Mouse (Mus musculus): Measurements from ENCODE around the gene Gsto2.

Gene Gsto2

DNA sequence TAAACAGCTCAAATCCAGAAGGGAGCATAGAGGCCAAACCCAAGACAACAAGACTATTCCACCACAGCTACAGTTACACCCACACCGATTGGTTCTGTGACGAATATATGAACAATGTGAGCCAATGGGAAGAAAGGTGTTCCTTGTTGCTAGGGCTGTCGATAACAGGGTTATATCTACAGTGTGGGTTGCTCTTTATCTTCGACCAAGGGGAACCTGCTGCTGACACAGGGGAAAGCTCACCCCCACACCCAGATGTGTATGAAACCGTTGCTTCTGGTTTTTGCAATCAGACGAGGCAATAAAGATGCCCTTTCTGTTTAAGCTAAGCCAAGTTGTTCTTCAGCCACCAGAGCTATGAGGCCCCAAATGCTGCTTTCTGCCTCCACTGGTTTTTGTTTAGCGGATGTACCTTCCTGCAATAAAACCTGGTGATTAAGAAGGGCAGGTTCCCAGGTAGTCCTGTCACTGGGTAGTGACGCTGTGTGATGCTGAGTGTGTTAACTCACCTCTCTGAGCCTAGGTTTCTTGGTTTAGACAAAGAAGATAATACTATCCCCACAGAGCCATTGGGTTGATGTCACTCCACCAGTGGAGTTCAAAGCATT lies 33.2 kb downstream of the Gsto2 start:
- peak; percentile 44 for DNase-seq

DNA sequence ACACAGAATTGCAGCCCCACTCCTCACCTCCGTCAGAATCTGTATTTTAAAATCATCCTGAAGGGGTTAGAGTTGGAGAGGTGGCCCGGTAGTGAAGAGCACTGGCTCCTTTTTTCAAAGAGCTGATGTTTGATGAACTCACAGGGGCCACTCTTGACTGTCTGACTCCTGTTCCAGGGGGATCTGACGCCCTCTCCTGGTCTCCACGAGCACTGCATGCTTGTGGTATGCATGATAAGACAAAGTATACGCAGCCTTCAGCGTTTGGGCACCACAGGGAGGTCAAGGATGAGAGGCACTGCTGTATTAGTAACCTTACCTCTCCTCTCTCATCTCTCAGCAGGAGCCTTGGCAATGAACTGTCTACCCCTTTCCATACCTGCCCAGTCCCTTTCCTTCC lies 34.7 kb downstream of the Gsto2 start:
- DNase-seq: peak; percentile 62

DNA sequence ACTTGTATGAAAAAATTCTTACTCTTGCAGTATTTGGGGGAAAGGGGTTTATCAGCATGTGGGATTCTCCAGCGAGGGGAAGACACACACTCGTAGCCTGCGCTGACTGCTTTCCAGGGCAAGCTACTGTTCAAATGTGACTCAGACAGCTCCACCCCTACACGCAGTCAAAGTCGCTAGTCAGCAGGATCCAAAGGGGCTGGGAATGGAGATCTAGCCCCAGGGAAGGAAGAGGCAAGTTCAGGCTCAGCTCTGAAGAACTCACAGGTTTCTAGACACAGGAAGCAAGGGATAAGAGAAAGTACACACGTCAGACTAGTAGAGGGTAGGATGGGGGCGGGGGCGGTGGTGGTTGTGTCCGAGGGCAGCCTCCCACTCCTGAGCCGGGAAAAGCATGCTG lies 35.2 kb downstream of the Gsto2 start:
- no peak for DNase-seq

DNA sequence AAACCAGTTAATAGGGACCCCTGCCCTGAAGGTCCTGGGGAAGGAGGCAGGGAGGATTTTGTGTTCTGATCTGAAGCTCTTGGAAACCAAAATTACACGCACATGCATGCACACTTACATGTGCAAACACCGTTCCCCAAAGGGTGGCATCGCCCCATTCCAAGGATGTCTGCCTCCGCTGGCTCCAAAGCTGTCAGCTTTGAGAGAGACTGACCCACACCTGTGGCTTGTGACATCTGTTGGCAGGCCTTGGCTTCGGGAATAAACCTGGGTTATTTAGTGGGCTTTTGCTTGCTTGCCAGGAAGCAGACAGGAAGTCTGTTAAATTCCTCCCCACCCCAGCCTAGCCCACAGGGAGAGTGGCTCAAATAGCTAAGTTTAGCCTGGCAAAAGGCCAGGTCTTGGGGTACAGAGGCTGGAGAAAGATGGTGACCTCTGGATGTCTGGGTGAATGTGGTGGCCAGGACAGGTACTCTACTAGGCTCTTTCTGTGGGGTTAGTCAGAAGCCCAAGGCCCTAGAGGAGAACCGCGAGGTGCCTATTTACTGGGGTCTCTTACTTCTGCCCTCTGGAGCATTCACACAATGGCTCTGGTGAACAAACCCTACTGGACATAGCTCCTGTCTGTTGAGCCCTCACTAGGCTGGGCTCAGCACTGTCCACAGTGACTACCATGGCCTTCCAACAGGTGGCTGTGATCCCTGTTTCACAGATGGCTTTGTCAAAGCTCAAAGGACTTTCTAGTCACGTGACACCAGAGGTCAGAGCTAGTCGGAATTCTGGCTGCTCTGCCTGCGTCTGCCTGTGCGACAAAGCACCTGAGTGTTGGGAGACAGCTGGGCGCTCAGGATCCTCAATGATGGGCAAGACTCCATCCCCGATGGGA lies 37.2 kb downstream of the Gsto2 start:
- no peak for DNase-seq

DNA sequence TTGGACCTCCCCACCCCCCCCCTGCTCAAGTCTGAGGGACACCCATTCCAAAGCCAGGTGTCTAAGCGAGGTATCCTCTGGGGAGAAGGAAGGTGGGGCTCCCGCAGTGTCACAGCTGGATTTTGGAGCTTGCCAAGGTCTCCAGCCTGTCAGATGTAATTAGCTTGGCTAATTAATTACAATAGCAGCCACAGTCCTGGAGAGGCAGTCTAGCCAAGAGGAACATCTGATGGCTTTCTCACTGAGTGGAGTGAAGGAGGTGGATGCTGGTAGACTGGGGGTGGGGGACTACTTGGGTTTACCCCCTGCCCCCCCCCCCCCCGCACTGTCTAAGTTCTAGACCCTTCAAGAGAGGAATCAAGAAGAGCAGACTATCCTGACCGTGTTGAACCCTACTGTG lies 38.3 kb downstream of the Gsto2 start:
- DNase-seq: no peak

DNA sequence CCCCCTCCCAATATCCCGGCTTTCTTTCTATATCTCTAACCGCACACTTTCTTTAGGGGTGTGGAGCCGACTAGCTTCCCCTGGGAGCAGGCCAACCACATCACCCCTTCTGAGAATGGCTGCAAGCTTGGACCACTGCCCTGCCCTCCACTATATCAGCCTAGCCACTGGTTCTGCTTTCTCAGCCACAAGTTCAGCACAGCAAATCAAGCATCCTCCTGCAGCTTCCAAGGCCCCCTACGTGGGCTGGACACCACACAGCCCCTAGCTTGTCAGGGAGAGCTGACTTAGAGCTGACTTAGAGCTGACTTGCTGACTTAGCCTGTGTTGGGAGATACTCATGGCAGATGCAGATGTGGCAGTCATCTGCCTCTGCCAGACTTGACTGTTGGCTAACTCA lies 39.7 kb downstream of the Gsto2 start:
- no peak for DNase-seq

DNA sequence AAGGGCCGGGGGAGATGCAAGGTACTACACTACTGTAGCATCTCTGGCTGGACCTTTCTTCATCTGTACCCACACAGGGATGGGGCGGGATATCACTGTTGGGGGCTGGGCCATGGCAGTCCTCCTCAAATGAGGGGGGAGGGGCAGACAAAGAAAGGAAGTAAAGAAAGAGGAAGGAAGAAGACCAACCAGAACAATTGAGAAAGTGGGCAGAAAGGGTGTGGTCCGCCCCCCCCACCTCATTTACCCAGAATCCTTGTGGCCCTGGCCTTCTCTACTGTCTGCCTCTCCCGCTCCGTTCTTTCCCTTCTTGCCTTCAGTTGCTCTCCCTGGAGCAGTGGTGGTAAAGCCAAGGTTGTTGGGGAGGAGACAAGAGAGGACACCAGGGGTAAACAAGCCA lies 40.3 kb downstream of the Gsto2 start:
- no peak for DNase-seq

DNA sequence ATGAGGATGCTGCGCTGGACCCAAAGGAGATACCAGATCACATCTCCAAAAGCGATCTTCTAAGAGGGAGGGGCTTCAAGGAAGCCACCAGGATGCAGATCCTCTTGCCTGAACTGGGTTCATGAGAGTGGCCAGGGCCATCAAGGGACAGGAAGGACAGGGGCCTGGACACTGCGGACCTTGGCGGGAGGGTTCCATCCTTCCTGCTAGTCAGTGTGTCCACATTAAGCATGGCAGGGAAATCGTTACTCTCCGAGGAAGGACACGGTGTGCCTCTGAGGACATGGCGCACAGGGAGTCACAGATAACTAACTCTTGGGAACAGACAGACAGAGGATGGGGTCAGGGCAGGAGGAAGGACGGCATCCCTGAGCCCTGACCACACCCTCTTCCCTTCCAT lies 42.3 kb downstream of the Gsto2 start:
- DNase-seq: no peak

DNA sequence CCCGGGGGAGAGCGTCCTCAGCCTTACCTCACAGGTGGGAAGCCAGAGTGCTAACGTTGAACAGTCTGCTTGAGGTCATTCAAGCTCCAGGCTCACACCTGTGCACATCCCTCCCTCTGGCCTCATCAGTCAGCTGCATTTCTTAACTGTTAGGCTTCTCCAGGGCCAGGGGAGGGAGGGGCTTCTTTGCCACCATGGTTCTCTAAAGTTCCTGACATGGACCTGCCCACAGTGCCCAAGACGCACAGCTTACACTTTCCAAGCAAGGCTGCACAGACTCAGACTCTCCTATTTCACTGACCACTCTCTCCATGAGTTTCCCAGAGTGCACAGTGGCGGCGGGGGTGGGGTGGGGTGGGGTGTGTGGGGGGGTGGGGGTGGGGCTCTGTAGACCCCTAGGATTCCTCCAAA lies 43.6 kb downstream of the Gsto2 start:
- no peak for DNase-seq

DNA sequence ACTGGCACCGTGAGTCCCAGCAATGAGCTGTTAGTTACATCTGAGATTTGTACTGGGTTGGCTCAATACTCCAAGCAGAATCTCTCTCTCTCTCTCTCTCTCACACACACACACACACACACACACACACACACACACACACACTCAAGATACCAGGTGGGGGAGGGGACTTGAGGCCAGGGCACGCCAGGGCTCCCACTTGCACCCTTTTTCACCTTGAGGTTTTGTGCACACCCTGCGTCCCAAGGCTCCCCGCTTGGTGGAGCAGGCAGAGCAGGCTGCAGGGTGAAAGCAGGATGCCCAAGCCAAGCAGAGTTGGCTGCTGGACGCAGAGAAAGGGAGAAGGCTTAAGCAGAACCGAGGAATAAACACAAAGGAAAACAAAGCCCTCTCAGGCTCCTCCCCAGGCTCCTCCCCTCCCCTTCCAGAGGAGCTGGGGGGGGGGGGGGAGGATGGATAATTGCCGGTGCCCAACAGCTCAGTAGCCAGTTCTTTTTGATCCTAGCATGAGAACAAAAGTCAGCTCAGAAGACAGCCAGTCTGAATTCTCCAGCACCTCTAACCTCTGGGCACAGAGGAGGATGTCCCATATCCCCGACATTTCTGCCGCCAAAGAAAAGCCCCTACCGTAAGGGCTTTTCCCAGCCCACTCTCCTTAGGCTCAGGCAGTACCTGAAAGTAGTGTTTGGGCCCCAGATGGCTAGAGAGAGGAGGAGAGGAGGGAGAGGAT lies 44.2 kb downstream of the Gsto2 start:
- no peak for DNase-seq

DNA sequence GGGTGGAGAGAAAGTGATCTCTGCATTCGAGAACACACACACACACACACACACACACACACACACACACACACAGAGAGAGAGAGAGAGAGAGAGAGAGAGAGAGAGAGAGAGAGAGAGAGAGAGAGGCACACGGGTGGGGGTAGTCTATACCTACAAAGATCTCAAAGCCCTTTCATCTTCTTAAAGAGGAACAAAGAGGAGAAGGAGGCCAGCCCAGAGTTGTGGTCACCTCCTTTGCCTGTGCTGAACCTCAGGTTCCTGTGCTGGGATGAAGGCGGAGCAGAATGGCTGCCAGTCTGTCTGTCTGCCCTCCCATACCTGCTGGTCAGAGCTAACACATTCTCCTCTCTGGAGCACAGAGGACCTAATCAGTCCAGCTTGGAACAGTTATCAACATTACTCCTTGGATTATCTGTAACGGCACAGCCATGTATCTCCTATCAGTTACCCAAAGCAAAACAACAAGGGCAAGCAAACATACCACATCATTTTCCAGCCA lies 44.8 kb downstream of the Gsto2 start:
- no peak for DNase-seq

DNA sequence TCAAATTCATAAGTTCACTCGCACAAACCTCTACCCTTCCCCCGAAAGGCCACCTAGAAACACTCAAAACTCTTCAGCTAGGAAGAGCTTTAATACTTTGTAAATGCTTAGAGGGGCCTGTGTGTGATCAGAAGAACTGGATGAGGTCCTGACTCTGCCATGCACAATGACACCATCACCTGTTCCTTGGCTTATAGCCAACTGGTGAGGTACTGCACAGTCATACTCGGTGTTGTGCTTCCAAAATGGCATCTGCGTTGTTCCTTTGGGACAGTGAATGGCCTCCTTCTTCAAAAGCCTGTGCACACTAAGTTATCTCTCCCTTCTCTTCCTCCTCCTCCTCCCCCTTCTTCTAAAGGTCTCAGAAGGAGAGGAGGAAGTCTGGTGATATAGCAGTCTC lies 45.4 kb downstream of the Gsto2 start:
- no peak for DNase-seq

DNA sequence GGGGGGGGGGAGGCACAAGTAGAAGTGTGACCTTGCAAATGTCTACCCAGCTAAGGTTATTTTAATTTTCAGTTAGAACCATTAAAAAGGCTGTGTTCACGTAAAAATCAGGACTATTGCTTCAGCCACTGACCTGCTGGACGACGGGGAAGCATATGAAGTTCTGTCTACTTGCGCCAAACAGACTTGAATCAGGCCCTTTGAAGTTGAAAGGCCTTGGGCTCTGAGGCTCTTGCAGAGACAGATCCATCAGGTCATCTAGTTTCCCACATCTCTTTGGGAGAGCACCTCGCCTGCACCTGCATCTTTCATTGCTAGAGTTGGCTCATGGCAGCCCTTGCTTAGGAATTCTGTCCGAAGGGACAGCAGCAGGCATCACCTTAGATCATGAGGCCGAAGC lies 48.0 kb downstream of the Gsto2 start:
- no peak for DNase-seq

DNA sequence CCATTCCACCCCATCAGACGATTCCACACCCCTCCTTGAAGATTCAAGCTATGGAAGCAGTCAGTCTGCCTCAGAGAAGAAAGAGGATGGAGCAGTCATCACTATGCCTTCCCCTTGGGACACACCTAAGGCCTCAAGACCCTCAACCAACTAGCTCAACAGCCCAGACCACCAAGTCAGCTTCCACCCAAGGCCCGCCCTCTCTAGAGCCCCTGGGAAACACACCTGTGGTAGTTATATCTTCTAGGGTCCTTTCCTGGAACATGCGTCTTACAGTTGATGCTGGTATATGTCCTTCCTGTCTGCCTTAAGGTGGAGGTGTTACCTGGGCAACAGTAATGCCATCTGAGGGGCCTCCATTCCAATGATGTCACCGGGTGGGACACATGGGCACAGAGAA lies 48.9 kb downstream of the Gsto2 start:
- no peak for DNase-seq

DNA sequence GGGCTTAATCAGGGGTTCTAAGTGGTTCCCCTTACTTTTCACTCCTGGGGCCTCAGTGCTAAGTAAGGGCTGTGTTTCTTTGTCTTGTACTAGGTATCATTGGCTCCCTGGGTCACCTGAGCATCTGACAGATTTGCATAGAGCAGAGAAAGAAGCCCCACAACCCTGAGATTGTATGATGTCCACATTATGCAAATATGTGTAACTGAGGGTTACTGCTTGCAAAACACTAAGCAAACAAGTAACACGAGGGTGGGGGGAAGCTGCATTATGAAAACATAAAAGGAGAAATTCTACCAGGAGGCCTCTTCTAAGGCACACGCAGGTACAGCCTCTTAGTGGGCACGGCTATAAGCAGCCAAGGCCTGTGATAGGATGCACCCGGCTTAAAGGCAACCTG lies 49.9 kb downstream of the Gsto2 start:
- no peak for DNase-seq

DNA sequence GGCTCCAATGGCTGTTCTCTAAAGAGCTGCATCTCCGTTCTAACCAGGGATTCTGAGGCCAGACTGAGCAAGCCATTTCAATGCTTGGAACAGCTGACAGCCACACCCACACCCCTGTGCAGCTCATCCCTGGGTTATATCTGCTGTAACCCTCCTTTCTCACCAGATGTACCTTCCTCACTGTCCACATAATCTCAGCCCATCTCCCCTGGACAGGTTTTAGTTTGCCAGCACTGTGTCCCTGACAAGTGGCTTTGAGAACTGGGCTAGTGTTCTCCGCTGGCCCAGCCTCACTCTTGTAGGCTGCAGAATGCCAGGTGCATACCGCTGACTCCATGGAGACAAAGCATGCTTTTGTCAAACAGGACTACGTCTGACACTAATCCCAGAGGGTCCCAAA lies 52.1 kb downstream of the Gsto2 start:
- DNase-seq: no peak

DNA sequence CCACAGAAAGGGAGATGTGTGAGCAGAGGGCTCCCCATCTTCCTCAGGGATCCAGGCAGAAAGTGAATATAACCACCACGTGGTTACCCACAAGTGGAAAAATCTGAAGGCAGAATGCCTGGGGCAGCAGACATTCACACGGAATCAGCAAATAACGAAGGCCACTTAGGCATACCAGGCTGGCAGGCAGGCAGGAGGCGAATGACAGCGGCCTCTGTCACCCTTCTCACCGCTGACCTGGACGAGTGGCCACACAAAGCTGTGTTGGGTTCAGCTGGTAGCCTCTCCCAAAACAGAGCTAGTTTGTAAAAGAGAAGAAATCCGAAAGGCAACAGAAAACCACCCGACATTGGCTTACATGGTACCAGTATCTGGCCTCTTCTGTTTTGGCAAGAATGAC lies 52.7 kb downstream of the Gsto2 start:
- no peak for DNase-seq

DNA sequence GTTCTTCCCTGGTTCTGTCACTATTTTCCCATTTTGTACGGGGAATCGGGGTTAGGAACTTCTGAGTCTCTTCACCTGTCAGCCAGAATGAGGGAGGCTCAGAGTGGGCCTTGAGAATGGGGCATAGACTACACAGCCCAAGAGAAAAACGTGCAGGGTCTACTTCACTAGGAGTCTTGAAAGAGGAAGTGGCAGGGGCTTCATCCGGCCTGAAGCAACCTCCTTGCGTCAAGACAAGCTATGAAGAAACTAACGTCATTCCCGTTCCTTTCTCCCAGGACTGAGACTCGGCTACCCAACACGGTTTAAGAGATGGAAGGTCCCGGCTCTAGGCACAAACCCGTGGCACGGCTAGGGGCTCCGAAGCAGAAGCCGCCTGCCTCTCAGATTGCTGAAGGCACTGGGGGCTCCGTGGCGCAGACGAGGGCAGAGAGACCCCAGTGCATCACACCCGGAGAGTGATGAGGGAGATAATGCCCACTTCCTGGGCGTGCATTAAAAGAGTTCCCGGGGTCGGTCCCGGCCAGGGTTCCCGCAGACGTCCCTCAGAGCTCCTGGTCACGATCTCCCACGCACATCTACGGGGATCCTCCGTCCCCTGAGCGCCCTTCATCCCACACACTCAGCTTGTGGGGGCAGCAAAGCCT lies 53.2 kb downstream of the Gsto2 start:
- peak; percentile 20 for DNase-seq

DNA sequence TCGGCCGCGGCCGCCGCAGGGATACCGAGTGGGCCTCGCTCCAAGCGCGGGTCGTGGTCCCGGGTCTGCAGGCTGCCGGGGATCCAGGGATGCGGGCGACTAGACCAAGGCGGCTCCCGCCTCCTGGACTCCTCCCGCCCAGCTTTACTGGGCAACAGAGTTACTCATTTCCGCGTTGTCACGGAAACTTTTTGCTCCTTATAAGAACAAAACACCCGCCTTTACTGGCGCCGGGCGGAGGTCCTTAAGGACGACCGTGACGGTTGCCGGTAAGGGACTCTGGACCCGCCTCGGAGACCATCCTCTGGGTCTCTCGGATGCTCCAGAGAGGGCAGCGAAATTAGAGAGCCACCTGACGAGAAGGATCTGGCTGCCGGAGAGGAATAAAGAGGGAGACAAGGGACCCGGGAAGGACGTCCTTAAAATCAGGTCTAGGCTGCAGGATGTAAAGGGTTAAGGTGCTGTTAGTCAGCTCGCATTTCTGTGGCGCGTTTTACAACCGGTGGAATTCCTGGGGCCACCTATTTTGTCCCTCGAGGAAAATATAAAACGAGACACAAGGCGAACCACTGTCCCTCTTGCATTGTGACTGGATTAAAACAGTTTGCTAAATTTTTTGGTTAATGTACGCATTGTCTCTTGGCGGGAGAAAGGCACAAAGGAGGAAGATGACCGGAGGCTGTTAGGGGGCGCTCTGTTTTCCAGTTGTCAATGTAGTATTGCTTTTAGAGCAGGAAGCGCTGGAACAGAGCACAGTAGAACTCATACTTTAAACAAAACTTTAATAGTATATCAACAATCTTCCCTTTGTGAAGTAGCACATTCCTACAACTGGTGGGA lies 54.0 kb downstream of the Gsto2 start, which contains the start of the genes Cfap43 and Itprip:
Gene Cfap43 (minus strand): TSS at position 162 of the 840 bp plus-strand sequence.
Gene Itprip (minus strand): TSS at position 174 of the 840 bp plus-strand sequence.
- peak; percentile 78 for DNase-seq

DNA sequence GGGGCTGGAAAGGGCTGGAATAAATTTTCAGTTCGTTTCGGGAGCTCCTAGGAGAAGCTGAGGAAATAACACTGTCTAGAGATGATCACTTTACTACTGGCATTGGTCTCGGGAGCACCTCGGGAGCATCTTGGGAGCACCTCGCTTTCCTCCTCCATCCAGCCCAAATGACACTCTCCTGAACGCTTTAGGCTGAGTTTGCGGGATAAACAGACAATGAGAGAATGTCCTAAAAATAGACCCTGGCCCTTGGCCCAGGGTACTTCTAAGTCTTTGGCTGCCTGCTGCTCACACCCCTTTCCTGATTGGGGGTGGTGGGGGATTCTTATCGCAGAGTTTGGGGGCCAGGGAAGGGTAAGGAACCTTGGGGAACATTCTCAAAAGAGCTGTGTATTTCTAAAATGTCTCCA lies 54.6 kb downstream of the Gsto2 start:
- DNase-seq: peak; percentile 24

DNA sequence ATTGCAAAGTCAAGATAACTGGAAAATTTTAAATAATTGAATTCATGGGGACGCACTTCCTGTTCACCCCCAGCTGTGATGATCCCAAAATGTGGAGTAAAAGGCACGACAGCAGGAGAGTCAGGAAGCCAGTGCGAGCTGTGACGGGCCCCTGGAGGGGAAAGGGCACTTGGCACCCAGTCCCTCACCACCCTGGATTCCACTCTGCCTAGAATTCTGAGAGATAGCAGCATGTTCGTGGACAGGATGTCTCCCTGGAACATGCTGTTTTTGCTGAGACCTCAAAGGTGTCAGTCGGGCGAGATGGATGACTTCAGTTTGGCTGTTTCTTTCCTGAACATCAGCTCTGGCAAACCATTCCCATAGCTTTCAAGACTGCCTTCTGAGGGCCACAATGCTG lies 60.5 kb downstream of the Gsto2 start:
- DNase-seq: no peak

DNA sequence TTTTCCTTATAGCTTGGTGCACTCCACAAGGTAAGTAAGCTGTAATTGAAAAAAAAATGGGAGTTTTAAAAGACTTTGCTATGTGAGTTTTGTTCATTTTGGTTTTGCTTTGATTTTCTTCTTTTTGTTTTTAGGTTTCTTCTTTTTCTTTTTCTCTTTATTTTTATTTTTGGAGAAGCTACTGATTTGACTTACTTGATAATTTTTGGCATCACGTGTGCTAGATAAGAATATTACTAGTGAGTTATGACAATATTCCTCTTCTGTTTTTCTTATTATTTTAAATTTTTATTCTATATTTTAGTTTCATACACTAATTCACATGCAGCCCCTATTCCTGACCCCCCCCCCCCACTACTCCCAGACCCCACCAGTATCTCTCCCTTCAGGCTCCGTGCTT lies 61.7 kb downstream of the Gsto2 start:
- no peak for DNase-seq
